Mouse (Mus musculus) CH12.LX (cell line): ENCODE results near the gene Dek. TPM values are rescaled to one million over a fixed set of nuclear protein-coding genes. Genes with fewer than 3 reads are reported as not detected.

Source experiments
- DNase-seq: peaks from one replicate; pipeline ENCODE4 v3.0.0-alpha.2; 2013; ENCODE audit errors: extremely low read depth
- H3K27ac ChIP-seq: 2 replicates; pipeline ENCODE4 v1.5.1; 2012; ENCODE audit warnings: low read depth, mild to moderate bottlenecking, control low read depth, moderate library complexity; ENCODE audit not compliant: insufficient read depth
- H3K27me3 ChIP-seq: replicated peaks from 2 replicates; pipeline ENCODE3; 2012; ENCODE audit warnings: inconsistent platforms
- H3K36me3 ChIP-seq, 2 experiments: replicated peaks in 1 of 2; 2 replicates each; pipeline versions ENCODE3 to v1.6.1; 2012; ENCODE audit warnings: inconsistent platforms in 1 of 2, low read length in 1 of 2, mild to moderate bottlenecking in 1 of 2, mixed read lengths in 1 of 2, moderate library complexity in 1 of 2; ENCODE audit not compliant: control insufficient read depth in 1 of 2, insufficient read depth in 1 of 2
- H3K4me1 ChIP-seq, 2 experiments: 2 replicates each; pipeline ENCODE4 v1.6.1; 2012; ENCODE audit warnings: inconsistent platforms in 1 of 2, moderate library complexity in 1 of 2; ENCODE audit not compliant: insufficient read depth in 2 of 2, control insufficient read depth in 1 of 2
- H3K4me2 ChIP-seq: 2 replicates; pipeline ENCODE4 v1.6.1; 2012; ENCODE audit warnings: low read depth, mild to moderate bottlenecking, control low read depth; ENCODE audit not compliant: poor library complexity, insufficient read depth, severe bottlenecking
- H3K4me3 ChIP-seq, 3 experiments: fragments of 150-350 bp in 1 of 3; sonication (generic) in 1 of 3; replicated peaks in 1 of 3; 2 replicates each; pipeline versions ENCODE3 to v1.5.1; 2011 to 2012; ENCODE audit warnings: low read depth in 2 of 3, low read length in 2 of 3, mild to moderate bottlenecking in 2 of 3, moderate library complexity in 2 of 3, control low read depth in 1 of 3, improper control_type of control experiment in 1 of 3, inconsistent platforms in 1 of 3, mixed read lengths in 1 of 3; ENCODE audit not compliant: poor library complexity in 1 of 3
- H3K79me2 ChIP-seq: replicated peaks from 2 replicates; pipeline ENCODE4 v1.6.1; 2012; ENCODE audit warnings: mild to moderate bottlenecking, moderate library complexity; ENCODE audit not compliant: control insufficient read depth, poor library complexity, insufficient read depth, severe bottlenecking; ENCODE audit errors: extremely low read depth
- H3K9ac ChIP-seq: 2 replicates; pipeline ENCODE4 v1.6.1; 2012; ENCODE audit warnings: low read depth, mild to moderate bottlenecking, control low read depth, moderate library complexity; ENCODE audit not compliant: insufficient read depth
- H3K9me3 ChIP-seq: replicated peaks from 2 replicates; pipeline ENCODE3; 2012; ENCODE audit warnings: low read length, inconsistent platforms, mixed read lengths
- BHLHE40 ChIP-seq: IDR thresholded peaks from 2 replicates; pipeline ENCODE4 v1.6.1; 2011; ENCODE audit warnings: mild to moderate bottlenecking, low read depth, low read length, improper control_type of control experiment
- CHD1 ChIP-seq: IDR thresholded peaks from 2 replicates; pipeline ENCODE4 v1.6.1; 2012; ENCODE audit warnings: low read depth, low read length, improper control_type of control experiment, inconsistent platforms
- CHD2 ChIP-seq: IDR thresholded peaks from 2 replicates; pipeline ENCODE4 v1.6.1; 2011; ENCODE audit warnings: low read length, improper control_type of control experiment
- CTCF ChIP-seq, 2 experiments: IDR thresholded peaks in 1 of 2; conservative IDR thresholded peaks in 1 of 2; 2 replicates each; pipeline ENCODE4 v1.5.1; 2011 to 2012; ENCODE audit warnings: low read depth in 2 of 2, low read length in 2 of 2, improper control_type of control experiment in 1 of 2, inconsistent platforms in 1 of 2, mild to moderate bottlenecking in 1 of 2, moderate library complexity in 1 of 2
- ELF1 ChIP-seq: IDR thresholded peaks from 2 replicates; pipeline ENCODE4 v1.6.1; 2014; ENCODE audit warnings: low read depth, mild to moderate bottlenecking, inconsistent platforms, low read length, improper control_type of control experiment
- ETS1 ChIP-seq: conservative IDR thresholded peaks from 2 replicates; pipeline ENCODE4 v1.6.1; 2012; ENCODE audit warnings: low read depth, mild to moderate bottlenecking, inconsistent platforms, low read length, improper control_type of control experiment, moderate library complexity
- GABPA ChIP-seq: IDR thresholded peaks from 2 replicates; pipeline ENCODE4 v1.6.1; 2012; ENCODE audit warnings: low read depth, low read length, improper control_type of control experiment, inconsistent platforms; ENCODE audit not compliant: insufficient replicate concordance
- HCFC1 ChIP-seq: IDR thresholded peaks from 2 replicates; pipeline ENCODE4 v1.6.1; 2012; ENCODE audit warnings: low read depth, mild to moderate bottlenecking, inconsistent platforms, low read length, improper control_type of control experiment
- JUND ChIP-seq: conservative IDR thresholded peaks from 2 replicates; pipeline ENCODE4 v1.6.1; 2011; ENCODE audit warnings: low read depth, low read length, improper control_type of control experiment
- MAX ChIP-seq: IDR thresholded peaks from 2 replicates; pipeline ENCODE4 v1.6.1; 2011; ENCODE audit warnings: low read length, improper control_type of control experiment
- MAZ ChIP-seq: IDR thresholded peaks from 2 replicates; pipeline ENCODE4 v1.6.1; 2012; ENCODE audit warnings: low read depth, mild to moderate bottlenecking, inconsistent platforms, low read length, improper control_type of control experiment, moderate library complexity
- MXI1 ChIP-seq: IDR thresholded peaks from 2 replicates; pipeline ENCODE4 v1.6.1; 2011; ENCODE audit warnings: mild to moderate bottlenecking, low read depth, low read length, improper control_type of control experiment
- PAX5 ChIP-seq: IDR thresholded peaks from 2 replicates; pipeline ENCODE4 v1.6.1; 2012; ENCODE audit warnings: low read length, inconsistent platforms, mixed read lengths
- POLR2A ChIP-seq: IDR thresholded peaks from 2 replicates; pipeline ENCODE4 v1.6.1; 2011; ENCODE audit warnings: low read depth, mild to moderate bottlenecking, improper control_type of control experiment, low read length
- RAD21 ChIP-seq: IDR thresholded peaks from 2 replicates; pipeline ENCODE4 v1.6.1; 2011; ENCODE audit warnings: low read depth, mild to moderate bottlenecking, low read length, improper control_type of control experiment, moderate library complexity
- RCOR1 ChIP-seq: conservative IDR thresholded peaks from 2 replicates; pipeline ENCODE4 v1.6.1; 2012; ENCODE audit warnings: low read depth, mild to moderate bottlenecking, inconsistent platforms, low read length, improper control_type of control experiment
- SMC3 ChIP-seq: IDR thresholded peaks from 2 replicates; pipeline ENCODE4 v1.6.1; 2011; ENCODE audit warnings: low read depth, low read length, improper control_type of control experiment
- TBP ChIP-seq: conservative IDR thresholded peaks from 2 replicates; pipeline ENCODE4 v1.6.1; 2011; ENCODE audit warnings: low read depth, low read length, improper control_type of control experiment
- USF1 ChIP-seq: IDR thresholded peaks from 2 replicates; pipeline ENCODE4 v1.6.1; 2014; ENCODE audit warnings: low read depth, mild to moderate bottlenecking, inconsistent platforms, low read length, improper control_type of control experiment
- USF2 ChIP-seq: conservative IDR thresholded peaks from 2 replicates; pipeline ENCODE4 v1.6.1; 2011; ENCODE audit warnings: low read depth, low read length, improper control_type of control experiment
- ZC3H11A ChIP-seq: IDR thresholded peaks from 2 replicates; pipeline ENCODE4 v1.6.1; 2012; ENCODE audit warnings: low read depth, mild to moderate bottlenecking, inconsistent platforms, low read length, improper control_type of control experiment
- ZMIZ1 ChIP-seq: IDR thresholded peaks from 2 replicates; pipeline ENCODE4 v1.6.1; 2012; ENCODE audit warnings: low read depth, mild to moderate bottlenecking, inconsistent platforms, low read length, improper control_type of control experiment
- ZNF384 ChIP-seq: IDR thresholded peaks from 2 replicates; pipeline ENCODE4 v1.6.1; 2012; ENCODE audit warnings: low read depth, low read length, improper control_type of control experiment, inconsistent platforms
- dilution Hi-C: fragments of 300-500 bp; cut with MboI; formaldehyde crosslinking; loops from 2 replicates; pipeline ENCODE4 v1.14.3; 2020; ENCODE audit warnings: low sequenced_read_pairs; ENCODE audit not compliant: extremely low pct_unique_long_range_greater_than_20kb, extremely low pct_ligation_motif_present
- in situ Hi-C: fragments of 300-500 bp; cut with MboI; formaldehyde crosslinking; loops from 3 replicates; pipeline ENCODE4 v1.14.3; 2019; ENCODE audit warnings: low sequenced_read_pairs, low pct_ligation_motif_present, low pct_unique_long_range_greater_than_20kb, mixed read lengths
- polyA plus RNA-seq: library from polyadenylated mRNA; unstranded; fragments of >175 nt; gene quantifications from 2 replicates; pipeline ENCODE4 v1.2.1, GENCODE M21; 2012; ENCODE audit warnings: low read depth; ENCODE audit not compliant: insufficient read length
- total RNA-seq, 2 experiments: library from RNA; depleted of rRNA; stranded (reverse); fragments of 300-350 nt in 1 of 2; fragments of >200 nt in 1 of 2; gene quantifications; 2 replicates each; pipeline ENCODE4 v1.2.3; 2012 to 2014

Dek gene
- total and polyA plus RNA-seq, 3 experiments, result 28.8 to 228 (median 196) TPM

DNA sequence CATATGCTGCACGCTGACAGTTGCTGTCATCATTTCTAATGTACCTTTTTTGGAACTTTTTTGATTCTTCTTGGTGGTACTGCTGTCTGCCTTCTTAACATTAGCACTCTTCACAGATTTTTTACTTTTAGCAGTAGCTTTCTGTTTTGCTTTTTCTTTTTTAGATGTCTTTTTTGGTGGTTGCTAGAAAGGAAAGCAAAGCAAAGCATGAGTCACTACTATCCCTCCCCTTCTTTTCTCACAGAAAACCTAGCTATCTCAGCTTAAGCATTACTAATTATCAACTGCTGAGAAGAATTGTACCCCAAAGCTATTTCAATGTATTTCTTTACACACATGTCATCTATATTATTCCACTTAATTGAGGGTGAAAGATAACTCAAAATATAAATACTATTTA is 17.6 kb downstream of the Dek start:
- H3K9me3 ChIP-seq, result no peaks in the 10 kb centered on the region
- H3K9ac ChIP-seq, result no peak overlapping the region
- in situ Hi-C loops (no loop called here), dilution Hi-C loops (no loop called here)
- no peak overlapping the region for H3K4me3 ChIP-seq
- peaks cover 2% of the 10 kb centered on the region; the same call in 1 of the 2 replicates for H3K79me2 ChIP-seq
- no peak for DNase-seq
- peaks cover 14 to 78% of the 10 kb centered on the region in 2 experiments for H3K36me3 ChIP-seq
- H3K4me2 ChIP-seq, result no peak overlapping the region
- H3K4me1 ChIP-seq, result no peaks in the 10 kb centered on the region
- H3K27me3 ChIP-seq, result no peaks in the 10 kb centered on the region
- no peak for TF ChIP-seq POLR2A
- no peak for TF ChIP-seq ZC3H11A
- no peak for TF ChIP-seq CHD1
- no peak for TF ChIP-seq ZNF384
- no peak for TF ChIP-seq USF2
- TF ChIP-seq MXI1, result no peak
- no peak for TF ChIP-seq ZMIZ1
- TF ChIP-seq MAZ, result no peak
- TF ChIP-seq PAX5, result no peak
- no peak for TF ChIP-seq ETS1
- no peak overlapping the region for H3K27ac ChIP-seq

DNA sequence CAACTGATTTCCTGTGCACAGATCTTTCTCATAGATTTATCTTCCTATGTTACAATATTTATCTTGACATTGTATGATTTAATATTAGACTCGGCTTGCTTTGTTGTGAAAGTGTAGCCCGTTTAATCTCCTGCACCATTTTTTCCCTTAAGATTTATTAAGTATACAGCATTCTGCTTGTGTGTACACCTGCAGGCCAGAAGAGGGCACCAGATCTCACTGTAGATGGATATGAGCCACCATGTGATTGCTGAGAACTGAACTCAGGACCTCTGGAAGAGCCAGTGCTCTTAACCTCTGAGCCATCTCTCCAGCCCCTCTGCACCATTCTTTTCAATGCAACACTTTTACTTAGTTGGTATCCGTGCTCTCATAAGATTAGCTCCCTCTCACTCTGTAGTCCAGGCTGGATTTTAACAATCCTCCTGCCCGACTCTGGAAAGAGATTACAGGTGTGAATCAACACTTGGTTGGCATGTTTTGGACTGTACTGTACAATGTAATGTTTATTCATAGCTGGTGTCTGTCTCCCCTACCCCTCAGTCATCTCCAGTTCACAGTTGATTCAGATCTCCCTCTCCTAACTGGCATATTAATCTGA is 25.0 kb downstream of the Dek start:
- Histone ChIP-seq H3K4me3 (no peak overlapping the region), H3K36me3 (peaks cover 6 to 76% of the 10 kb centered on the region in 2 experiments), H3K79me2 (no peaks in the 10 kb centered on the region), H3K4me2 (no peak overlapping the region), H3K9me3 (no peaks in the 10 kb centered on the region), H3K9ac (no peak overlapping the region), H3K27ac (no peak overlapping the region), H3K27me3 (no peaks in the 10 kb centered on the region), H3K4me1 (no peaks in the 10 kb centered on the region)
- dilution Hi-C loops (no loop called here), in situ Hi-C loops (no loop called here)
- no peak for DNase-seq
- TF ChIP-seq POLR2A, result no peak
- no peak for TF ChIP-seq RCOR1
- TF ChIP-seq ZNF384, result no peak
- TF ChIP-seq USF2, result no peak
- no peak for TF ChIP-seq HCFC1
- no peak for TF ChIP-seq TBP
- no peak for TF ChIP-seq GABPA
- TF ChIP-seq MAX, result no peak
- TF ChIP-seq RAD21, result peak; percentile 36
- no peak for TF ChIP-seq ELF1
- TF ChIP-seq USF1, result no peak
- peak; percentile 26; the same call in 1 of the 2 replicates for TF ChIP-seq SMC3
- TF ChIP-seq JUND, result no peak
- TF ChIP-seq CHD2, result no peak
- TF ChIP-seq BHLHE40, result no peak
- peak; percentile 32 to 52; a peak in 3 of 4 replicates for TF ChIP-seq CTCF (conservative IDR thresholded peaks at IDR 0.05 in 1 of 2, IDR thresholded peaks at IDR 0.05 in 1 of 2; ENCODE audit: low read depth in 2 of 2, low read length in 2 of 2)
